Mouse (Mus musculus) kidney, postnatal 4 days (tissue): Measurements from ENCODE around the gene Nop9.

Experiments
- DNase-seq, 2 experiments: peaks; one replicate each; pipeline ENCODE4 v3.0.0; 2021; ENCODE audit warnings: mixed read lengths in 2 of 2

The Nop9 gene

DNA sequence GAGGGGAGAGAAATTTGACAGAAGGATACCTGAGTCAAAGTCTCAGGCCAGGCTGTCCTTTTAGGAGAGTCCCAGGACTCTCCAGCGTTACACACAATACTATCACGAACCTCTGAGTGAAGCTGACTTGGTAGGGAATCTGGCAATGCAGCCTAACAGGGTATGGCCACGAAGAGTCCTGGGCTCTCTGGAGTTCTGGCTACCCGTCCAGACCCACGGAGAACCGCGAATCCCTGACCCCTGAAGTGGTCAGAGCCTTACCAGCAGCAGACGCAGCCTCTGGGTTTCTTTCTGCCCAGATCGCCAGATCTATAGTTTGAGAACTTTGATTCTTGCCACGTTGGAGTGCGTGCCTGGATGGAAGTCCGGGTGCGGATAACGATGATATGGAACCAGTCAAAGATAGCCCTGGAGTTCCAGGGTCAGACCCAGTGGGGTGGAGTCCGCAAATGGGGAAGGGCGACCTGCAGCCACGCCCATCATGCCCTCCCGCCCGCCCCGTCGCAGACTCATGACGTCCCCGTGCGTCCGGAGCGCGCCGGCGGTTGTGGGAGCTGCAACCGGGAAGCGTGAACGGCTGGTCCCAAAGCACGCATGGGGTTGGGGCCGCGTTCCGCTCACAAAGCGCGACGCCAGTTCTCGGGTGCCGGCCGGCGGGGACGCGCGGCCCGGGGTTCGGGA lies at the start of gene Nop9, which contains the start of gene Dhrs1:
Nop9 (plus strand) TSS at position 514 of the 681 bp plus-strand sequence.
Dhrs1 (minus strand) TSS at position 511 of the 681 bp plus-strand sequence.
- DNase-seq: peak; percentile 91 to 94

GRCm38 (mm10) chr14:55697226-55697625 lies 48.3 kb upstream of the Nop9 start:
- DNase-seq: no peak

DNA sequence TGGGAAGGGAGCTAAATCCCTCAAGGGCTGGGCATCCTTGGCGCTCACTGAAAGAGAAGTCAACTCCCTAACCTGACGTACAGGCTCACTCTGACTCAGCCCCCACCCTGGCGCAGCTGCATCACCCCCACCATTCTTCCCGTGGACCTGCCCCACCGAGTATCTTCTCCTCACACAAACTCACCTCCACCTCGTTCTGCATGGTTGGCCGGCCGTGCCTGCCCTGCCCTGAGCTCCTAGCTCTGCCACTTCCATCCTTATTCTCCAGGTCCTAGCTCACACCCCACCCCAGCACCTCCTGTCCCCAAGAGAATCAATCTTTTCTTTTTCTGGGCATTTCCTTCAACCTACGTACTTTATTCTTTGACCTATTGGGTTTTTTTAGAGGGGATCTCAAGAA lies 44.4 kb upstream of the Nop9 start:
- peak; percentile 26 to 39 for DNase-seq

DNA sequence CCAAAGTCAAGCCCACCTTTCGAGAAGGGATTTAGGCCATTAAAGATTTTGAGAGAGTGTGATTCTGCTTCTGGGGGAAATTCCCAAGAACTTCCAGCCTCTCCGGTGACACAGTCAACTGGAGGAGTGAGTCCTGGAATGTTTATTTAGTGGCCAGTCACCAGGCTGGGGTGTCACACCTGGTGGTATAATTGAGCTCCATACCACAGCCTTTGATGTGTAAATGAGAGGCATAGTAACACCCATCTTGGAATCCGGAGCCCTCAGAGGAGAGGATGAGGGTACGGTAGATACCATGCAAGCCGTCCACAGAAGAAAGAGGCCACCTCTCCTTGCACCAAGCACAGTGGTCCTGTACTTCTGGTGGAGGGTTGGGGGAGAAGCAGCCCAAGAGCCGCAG lies 42.7 kb upstream of the Nop9 start:
- no peak for DNase-seq

GRCm38 (mm10) chr14:55706051-55706600 lies 39.4 kb upstream of the Nop9 start:
- no peak for DNase-seq

- no peak for DNase-seq
Observed at GRCm38 (mm10) chr14:55707397-55707796, 38.1 kb upstream of the Nop9 start.

- DNase-seq: no peak
Observed at GRCm38 (mm10) chr14:55709509-55709908, 36.0 kb upstream of the Nop9 start.

- no peak for DNase-seq
Observed at GRCm38 (mm10) chr14:55711786-55712185, 33.7 kb upstream of the Nop9 start.

GRCm38 (mm10) chr14:55713007-55713728 lies 32.3 kb upstream of the Nop9 start:
- peak; percentile 49 to 70 for DNase-seq

- DNase-seq: no peak
Observed at GRCm38 (mm10) chr14:55713729-55714122, 31.8 kb upstream of the Nop9 start, which contains the start of gene Tgm1. Gene Tgm1, minus strand, starts transcription at chr14:55713926.

DNA sequence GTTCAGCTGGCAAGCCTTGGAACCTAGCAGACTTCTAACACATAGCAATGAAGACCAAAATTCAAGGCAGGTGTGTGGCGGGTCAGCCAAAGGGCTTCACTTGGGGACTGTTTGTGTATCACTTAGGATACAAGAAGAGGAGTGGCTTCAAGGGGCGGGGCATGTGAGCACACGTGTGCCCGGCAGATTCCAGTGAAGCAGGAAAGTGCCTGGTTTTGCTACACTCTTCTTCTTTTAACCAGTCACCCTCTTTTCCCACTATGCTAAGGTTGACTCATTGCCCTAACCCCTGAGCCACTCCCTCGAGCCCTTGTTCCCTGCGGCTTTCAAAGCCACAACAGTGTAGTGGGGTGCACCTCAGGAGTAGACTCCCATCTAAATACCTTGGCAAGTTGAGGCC lies 30.6 kb upstream of the Nop9 start:
- DNase-seq: peak in 1 of 2 experiments; percentile 24

DNA sequence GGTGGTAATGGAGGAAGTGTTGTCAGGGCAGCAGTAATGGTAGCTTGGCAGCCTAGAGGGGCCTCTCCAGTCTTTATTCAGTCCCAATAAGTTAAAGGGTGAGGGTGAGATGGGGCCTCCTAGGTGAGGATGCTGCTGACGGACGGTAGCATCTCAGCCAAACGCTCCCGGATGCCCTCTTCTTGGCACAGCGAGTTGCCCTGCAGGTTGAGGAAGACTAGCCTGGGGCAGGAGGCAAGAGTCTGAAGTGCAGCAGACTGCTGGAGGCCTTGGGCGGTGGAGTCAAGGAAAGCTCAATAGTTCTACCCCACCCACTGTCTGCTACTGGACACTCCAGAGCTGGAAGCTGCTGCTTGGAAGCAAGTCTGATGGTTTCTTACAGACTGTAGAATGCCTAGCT lies 29.2 kb upstream of the Nop9 start:
- DNase-seq: peak in 1 of 2 experiments; percentile 27

GRCm38 (mm10) chr14:55716884-55717283 lies 28.6 kb upstream of the Nop9 start:
- DNase-seq: peak; percentile 31 to 62

GRCm38 (mm10) chr14:55719737-55720136 lies 25.8 kb upstream of the Nop9 start:
- DNase-seq: no peak

GRCm38 (mm10) chr14:55720666-55721065 lies 24.8 kb upstream of the Nop9 start:
- DNase-seq: no peak

DNA sequence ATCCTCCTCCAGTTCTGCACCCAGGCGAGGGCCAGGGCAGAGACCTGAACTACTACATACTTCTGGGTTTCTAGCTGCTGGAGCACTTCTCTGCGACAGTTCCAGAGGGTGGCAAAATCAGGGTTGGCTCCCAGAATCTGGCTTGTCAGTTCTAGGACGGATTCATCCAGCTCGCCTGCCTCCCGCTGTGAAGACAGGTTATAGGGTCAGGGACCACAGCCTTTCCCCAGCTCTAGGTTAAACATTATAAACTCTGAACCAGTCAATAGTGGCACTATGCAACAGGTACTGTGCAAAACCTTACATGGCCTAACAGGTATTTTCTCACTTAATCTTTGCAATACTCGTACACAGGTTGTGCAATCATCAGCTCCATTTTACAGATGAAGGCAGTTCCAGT lies 24.4 kb upstream of the Nop9 start:
- peak; percentile 17 to 43 for DNase-seq

DNA sequence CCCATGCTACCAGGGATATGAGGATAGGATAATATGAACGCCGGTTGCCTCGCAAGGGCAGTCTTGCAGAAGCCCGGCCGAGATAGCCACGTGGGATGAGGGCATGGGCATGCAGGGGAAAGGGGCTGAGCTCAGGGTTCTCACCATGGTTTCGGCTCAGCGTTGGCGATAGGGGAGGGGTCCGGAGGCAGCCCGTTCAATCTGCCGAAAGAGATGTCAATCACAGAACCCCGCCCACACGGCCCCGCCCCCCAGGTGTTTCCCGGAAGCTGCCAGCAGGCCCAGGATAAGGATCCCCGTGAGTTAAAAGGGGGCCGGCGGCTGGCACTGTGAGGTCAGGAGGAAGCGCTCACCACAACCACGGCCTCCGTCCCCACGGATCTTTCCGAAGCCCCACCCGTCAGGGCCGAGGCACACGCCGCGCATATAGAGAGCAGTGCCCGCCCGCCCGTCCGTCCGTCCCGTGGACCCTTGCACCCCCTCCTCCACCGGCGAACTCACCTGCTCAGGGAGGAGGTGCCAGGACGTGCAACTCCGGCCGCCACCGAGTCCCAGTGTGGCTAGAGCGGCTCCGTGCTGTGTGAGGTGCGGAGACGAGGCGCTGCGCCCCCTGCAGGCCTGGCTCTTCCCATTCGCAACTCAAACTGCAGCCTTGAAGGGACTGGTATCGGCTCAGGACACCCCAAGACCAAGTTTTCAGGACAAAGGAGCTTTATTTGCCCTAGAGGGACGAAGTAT lies 23.6 kb upstream of the Nop9 start, which contains the start of gene Rabggta:
Rabggta (minus strand) TSS at position 564 of the 738 bp plus-strand sequence.
- DNase-seq: peak; percentile 97

DNA sequence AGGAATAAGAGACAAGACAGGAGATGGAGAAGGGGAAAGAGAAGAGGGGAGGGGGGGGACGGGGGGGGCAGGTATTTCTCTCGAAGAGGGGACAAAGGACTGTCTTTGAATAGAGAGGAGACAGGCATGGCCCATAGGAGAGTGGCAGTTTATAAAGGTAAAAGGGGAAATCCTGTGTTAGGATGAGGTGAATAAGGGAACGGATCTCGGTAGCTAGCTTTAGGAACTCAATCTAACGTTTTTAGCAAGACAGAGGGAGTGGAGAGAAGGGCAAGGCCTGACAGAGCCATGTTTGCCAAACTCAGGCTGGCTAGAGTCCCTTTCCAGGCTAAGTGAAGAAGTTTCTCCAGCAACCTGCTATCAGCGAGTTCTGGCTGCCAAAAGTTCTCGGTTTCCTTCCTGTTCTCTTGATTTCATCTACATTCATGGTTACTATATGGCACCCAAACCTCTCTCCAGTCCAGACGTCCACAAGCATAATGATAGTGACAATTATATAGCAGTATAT lies 23.0 kb upstream of the Nop9 start:
- no peak for DNase-seq

DNA sequence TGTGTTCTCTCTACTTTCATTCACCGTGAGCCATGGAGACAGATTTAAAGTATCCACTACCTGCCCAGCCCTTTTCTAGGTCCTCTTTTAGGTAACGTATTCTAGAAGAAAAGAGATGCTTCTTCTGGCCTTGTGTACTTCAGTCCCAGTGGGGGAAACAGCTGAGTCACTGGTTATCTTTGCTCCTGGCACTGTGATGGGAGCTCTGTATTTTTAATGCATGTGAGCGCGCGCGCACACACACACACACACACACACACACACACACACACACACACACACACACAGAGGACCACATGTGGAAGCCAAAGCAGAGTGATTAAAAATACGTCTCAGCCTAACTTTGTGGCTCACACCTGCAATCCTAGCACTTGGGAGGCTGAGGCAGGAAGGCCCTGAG lies 22.1 kb upstream of the Nop9 start:
- no peak for DNase-seq

DNA sequence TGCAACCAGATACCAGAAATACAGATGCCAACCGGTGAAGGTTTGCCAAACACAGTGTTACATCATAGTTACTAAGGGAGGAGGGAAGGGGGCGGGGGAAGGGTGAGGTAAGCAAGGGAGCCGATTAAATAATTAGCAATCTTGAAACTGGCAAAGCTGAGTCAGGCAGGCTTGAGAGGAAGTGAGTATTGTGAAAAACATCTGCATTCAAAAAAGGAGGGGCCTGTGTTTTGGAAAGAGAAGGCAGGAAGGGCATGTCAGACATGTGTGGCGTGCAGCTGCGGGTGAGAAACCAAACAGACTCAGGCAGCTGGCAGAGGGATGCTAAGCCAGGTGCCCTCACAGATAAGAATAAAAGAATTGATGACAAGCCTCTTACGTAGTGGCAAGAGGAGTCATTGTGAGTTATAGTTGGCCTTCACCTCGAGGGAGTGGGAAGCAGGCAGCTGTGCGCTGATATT lies 21.1 kb upstream of the Nop9 start:
- peak in 1 of 2 experiments; percentile 35 for DNase-seq

GRCm38 (mm10) chr14:55726261-55726660 lies 19.2 kb upstream of the Nop9 start:
- no peak for DNase-seq

- no peak for DNase-seq
Observed at GRCm38 (mm10) chr14:55727889-55728685, 17.4 kb upstream of the Nop9 start.
